Mouse (Mus musculus) kidney, adult 2 months (tissue): ENCODE data around the gene Gm10282.

ENCODE experiments used
- CTCF ChIP-seq: fragments of 200-500 bp; conservative IDR thresholded peaks from 2 replicates; pipeline ENCODE4 v1.5.1; 2011; ENCODE audit warnings: low read depth, mild to moderate bottlenecking, control low read depth, low read length, moderate library complexity, mixed read lengths; ENCODE audit not compliant: insufficient read depth, insufficient read length
- POLR2A ChIP-seq: fragments of 200-500 bp; IDR thresholded peaks from one replicate; pipeline ENCODE4 v1.6.1; 2011; ENCODE audit warnings: low read depth, low read length, control low read depth

GRCm38 (mm10) chr8:72312926-72313518 lies 8.0 kb upstream of the Gm10282 start:
- no peak for TF ChIP-seq POLR2A
- TF ChIP-seq CTCF, result no peak
